Mouse (Mus musculus) Patski (cell line): ENCODE results near the gene Itpr2. TPM values are rescaled to one million over a fixed set of nuclear protein-coding genes. Genes with fewer than 3 reads are reported as not detected.

Experiments
- ATAC-seq: fragments of 100-300 bp; one replicate; pipeline ENCODE4 v1.8.0; 2021
- CTCF ChIA-PET: fragments of 350-600 bp; sonication (Branson Sonifier 250); formaldehyde crosslinking; loops from one replicate; lab custom pipeline; 2022; ENCODE audit warnings: inconsistent platforms; lab: Charles Lee
- POLR2A ChIA-PET: fragments of 350-600 bp; sonication (Branson Sonifier 250); formaldehyde crosslinking; loops from one replicate; lab custom pipeline; 2022; ENCODE audit warnings: antibody characterized with exemption, inconsistent platforms; lab: Charles Lee
- DNase-seq: peaks from one replicate; pipeline ENCODE4 v3.0.0-alpha.2; 2011; ENCODE audit warnings: low read depth, low spot score
- H3K27me3 ChIP-seq: fragments of 371-371 bp; one replicate; pipeline ENCODE4 v1.5.1; 2021
- CTCF ChIP-seq: fragments of 100-300 bp; IDR thresholded peaks from one replicate; pipeline ENCODE4 v1.5.1; 2021
- in situ Hi-C: fragments of 300-500 bp; cut with MboI; formaldehyde crosslinking; loops from 3 replicates; pipeline ENCODE4 v1.11.1; 2018; ENCODE audit warnings: low pct_unique_long_range_greater_than_20kb, mixed read lengths
- polyA plus RNA-seq: library from polyadenylated mRNA; unstranded; gene quantifications from one replicate; pipeline ENCODE4 v1.2.3, GENCODE M21; 2021

Gene Itpr2
- polyA plus RNA-seq, 1 experiment from 2014 or later: 12.7 TPM

DNA sequence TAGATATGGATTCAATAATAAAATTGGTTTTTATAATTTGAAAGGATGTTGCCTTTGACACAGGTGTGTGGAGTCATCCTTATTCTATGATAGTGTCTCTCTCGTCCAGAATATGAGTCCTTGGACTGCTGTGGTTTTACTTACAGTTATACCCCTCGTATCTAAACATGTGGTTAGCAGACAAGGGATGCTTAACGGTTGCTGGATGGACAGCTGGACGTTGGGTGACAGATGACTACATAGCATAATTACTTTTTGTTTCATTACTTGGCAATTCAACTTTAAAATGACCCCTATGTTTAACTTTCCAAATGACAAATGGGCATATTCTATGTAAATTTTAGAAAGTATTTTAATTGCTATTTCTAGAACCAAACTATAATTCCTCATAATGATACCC, 297.6 kb downstream of the Itpr2 start:
- POLR2A ChIA-PET: no interaction called here
- DNase-seq: no peak
- no peak for TF ChIP-seq CTCF
- CTCF ChIA-PET: interaction anchor here (2.1 kb wide), 1 partner anchor 12 kb away, joined by 5 read pairs; no protein-coding TSS in a partner anchor
- in situ Hi-C loops: no loop called here
- H3K27me3 ChIP-seq: no peaks in the 10 kb centered on the region
- ATAC-seq: no peak

DNA sequence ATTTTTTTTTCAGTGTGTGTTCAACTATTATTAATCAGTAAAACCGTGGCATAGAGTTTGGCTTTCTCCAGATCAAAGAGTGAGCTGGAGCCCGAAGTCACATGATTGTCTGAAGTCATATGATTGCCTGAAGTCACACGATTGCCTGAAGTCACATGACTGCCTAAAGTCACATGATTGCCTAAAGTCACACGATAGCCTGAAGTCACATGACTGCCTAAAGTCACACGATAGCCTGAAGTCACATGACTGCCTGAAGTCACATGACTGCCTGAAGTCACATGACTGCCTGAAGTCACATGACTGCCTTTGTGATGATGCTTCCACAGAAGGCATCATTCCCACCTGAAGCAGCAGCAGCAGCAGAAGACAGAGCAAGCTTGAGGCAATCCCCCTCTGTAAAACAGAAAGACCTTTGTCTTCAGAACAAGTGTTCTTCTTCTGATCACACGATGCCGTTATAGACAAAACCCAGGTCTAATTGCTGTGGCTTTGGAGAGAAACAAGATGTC, 304.1 kb downstream of the Itpr2 start:
- POLR2A ChIA-PET: no interaction called here
- no peak for DNase-seq
- in situ Hi-C loops: no loop called here
- no peaks in the 10 kb centered on the region for H3K27me3 ChIP-seq
- no peak for TF ChIP-seq CTCF
- CTCF ChIA-PET: no interaction called here
- no peak for ATAC-seq

DNA sequence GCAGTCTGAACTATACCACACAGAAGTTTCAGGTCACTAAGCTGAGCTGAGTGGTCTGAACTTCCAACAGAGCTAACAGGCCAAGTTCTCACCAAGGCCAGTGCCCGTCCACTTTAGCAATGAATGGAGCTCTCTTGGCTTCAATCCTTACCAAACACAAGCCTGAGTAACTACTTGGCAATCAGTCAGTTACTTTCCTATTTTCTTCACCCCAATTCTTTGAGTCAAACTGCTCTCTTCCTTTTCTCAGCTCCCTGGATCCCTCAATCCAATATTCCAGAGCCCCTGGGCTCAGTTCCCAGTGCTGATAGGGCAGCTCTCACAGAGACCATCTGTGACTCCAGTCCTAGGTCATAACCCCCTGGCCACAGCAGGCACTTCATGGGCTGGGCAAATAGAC, 305.3 kb downstream of the Itpr2 start:
- no peak for TF ChIP-seq CTCF
- ATAC-seq: no peak
- DNase-seq: no peak
- CTCF ChIA-PET: interaction anchor here (1.2 kb wide), 1 partner anchor 9 kb away, joined by 3 read pairs; no protein-coding TSS in a partner anchor
- in situ Hi-C loops: no loop called here
- H3K27me3 ChIP-seq: no peaks in the 10 kb centered on the region
- POLR2A ChIA-PET: no interaction called here

DNA sequence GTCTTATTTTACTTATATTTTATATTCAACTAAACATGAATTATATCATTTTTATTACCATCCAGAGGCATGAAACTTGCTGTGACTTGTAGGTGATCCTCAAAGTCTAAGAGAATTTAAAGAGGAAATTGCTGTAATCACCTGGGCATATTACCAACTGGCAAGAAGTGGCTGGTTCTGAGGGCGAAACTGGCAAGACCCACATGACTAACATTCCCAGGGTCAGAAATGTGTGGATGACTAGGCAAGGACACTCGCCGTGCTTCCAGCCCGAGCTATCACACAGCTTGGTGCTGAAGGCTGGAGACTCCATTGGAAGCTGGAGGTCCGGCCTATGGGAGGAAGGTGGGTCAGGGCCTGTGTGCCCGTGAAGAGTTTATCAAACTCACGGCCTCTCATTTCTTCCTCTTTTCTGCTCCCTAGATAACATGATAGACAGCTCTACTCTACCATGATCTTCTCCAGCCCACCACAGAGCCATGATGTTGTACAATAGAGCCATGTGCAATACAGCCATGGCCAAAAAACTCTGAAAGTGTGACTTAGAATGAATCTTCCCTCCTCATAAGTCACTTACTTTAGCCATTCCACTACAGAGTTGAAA, 306.1 kb downstream of the Itpr2 start:
- no peaks in the 10 kb centered on the region for H3K27me3 ChIP-seq
- ChIA-PET CTCF (interaction anchor here (1.2 to 1.4 kb wide), 2 partner anchors 10 to 76 kb away, joined by 3 read pairs; no protein-coding TSS in a partner anchor), POLR2A (no interaction called here)
- in situ Hi-C loops: no loop called here
- DNase-seq: no peak
- no peak for ATAC-seq
- no peak for TF ChIP-seq CTCF

DNA sequence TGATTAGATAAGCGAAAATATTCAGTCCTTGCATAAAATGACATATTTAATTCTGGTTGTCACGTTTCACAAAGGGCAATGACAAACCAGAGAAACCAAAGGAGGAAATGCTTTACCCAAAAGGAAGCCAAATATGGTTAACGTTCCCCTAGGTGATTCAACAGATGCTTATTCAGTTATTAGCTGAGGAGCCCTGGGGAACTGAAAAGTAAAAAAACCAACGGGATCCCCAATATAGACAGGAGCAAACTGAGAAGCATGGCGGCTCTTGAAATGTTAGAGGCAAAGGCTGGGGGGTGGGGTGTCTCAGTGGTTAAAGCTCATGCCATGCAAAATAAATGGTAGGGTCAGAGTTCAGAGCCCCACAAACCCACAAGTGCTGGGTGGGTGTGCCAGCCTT, 310.1 kb downstream of the Itpr2 start:
- ChIA-PET POLR2A (interaction anchor here (0.7 kb wide), 1 partner anchor 177 kb away, joined by 3 read pairs; no protein-coding TSS in a partner anchor), CTCF (interaction anchor here (1.1 to 2.0 kb wide), 2 partner anchors 9 to 14 kb away, joined by 3 to 5 read pairs; no protein-coding TSS in a partner anchor)
- ATAC-seq: no peak
- H3K27me3 ChIP-seq: no peaks in the 10 kb centered on the region
- TF ChIP-seq CTCF: no peak
- no peak for DNase-seq
- in situ Hi-C loops: no loop called here

DNA sequence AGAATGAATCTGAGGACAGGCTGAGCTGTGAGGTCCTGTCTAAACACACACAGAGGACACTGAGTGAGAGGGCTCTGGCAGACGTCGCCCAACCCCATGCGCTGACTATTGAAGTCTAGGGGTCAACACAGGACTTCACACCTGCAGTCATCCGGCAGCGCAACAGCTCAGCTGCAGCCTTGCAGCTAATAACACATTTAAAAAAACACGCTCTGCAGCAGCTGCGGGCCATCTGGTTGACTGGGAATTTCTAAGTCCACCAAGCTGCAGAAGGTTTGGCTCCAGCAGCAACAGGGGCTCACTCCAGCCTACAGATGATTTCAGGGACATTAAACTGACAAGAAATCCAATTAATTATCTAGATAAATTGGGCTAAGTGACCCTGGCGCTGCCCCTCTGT, 312.0 kb downstream of the Itpr2 start:
- in situ Hi-C loops: no loop called here
- DNase-seq (no peak), ATAC-seq (no peak)
- no peaks in the 10 kb centered on the region for H3K27me3 ChIP-seq
- CTCF ChIA-PET: interaction anchor here (1.8 kb wide), 1 partner anchor 10 kb away, joined by 4 read pairs; no protein-coding TSS in a partner anchor
- no peak for TF ChIP-seq CTCF
- POLR2A ChIA-PET: no interaction called here

DNA sequence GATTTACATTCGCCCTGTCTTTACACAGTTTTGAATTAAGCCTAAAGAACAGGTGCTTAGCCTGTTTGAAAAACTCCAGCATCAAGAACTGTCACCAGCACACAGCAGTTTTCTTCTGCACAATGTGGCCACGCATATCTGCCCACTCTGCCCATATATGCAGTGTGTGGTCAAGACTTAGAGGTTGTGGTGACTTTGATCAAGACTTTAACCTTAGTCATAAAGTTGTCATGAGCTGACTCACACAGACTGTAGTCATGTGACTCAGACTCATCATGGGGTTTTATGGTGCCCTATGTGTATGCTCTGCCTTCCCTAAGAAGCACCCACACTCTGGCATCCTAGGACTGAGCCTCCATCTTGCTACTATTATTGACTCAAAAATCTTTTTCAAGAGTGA, 316.5 kb downstream of the Itpr2 start:
- CTCF ChIA-PET: no interaction called here
- no peak for TF ChIP-seq CTCF
- POLR2A ChIA-PET: no interaction called here
- in situ Hi-C loops: no loop called here
- DNase-seq (peak; percentile 38), ATAC-seq (peak; percentile 80)
- no peaks in the 10 kb centered on the region for H3K27me3 ChIP-seq

DNA sequence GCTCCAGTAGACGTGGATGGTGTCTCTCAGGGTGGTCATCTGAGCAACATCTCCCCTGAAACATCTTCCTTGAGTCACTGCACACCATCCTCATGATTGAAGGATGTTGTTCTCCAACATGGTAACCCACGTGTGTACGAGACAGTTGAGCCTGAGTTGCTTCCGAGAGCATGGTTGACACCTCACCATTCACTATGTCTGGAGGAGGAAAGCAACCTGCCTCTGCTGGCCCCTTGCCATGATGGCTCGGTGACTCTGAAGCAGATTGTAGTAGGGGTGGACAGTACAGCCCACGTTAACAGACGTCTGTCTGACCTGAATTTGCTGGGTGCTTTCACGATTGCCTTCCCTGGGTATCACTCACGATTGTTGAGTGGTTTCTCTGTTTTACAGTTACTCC, 317.3 kb downstream of the Itpr2 start:
- no peaks in the 10 kb centered on the region for H3K27me3 ChIP-seq
- TF ChIP-seq CTCF: no peak
- ATAC-seq (no peak), DNase-seq (no peak)
- in situ Hi-C loops: no loop called here
- CTCF ChIA-PET: no interaction called here
- POLR2A ChIA-PET: interaction anchor here (0.6 kb wide), 1 partner anchor 50 kb away, joined by 3 read pairs; no protein-coding TSS in a partner anchor

DNA sequence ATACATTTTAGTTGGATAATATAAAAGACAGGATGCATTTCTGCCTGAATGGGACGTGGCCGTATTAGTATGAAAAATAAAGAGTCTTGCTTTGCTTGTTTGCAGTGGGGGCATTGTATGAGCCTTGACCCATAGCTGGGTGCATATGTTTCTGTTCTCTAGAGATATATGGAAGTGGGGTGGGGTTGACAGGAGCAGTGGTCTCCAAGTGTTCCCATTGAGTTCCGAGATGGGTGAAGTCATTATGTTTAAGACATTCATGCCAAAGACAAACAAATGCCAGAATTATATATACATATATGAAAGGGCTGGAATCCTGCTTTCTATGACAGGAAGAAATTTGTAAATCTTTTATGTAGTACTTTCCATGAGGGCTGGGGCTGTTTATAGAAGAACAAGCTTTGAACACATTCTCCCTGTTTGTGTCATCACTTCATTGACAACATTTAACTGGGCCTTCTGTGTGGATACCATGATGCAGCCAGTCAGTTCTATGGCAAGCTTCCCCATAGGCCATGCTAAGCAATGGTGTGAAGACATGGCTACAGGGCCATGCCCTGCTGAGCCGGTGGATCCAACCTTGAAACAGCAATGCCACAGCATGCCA, 327.3 kb downstream of the Itpr2 start:
- ChIA-PET POLR2A (no interaction called here), CTCF (interaction anchor here (1.3 kb wide), 1 partner anchor 11 kb away, joined by 5 read pairs; no protein-coding TSS in a partner anchor)
- TF ChIP-seq CTCF: no peak
- no peaks in the 10 kb centered on the region for H3K27me3 ChIP-seq
- DNase-seq (no peak), ATAC-seq (no peak)
- in situ Hi-C loops: no loop called here

DNA sequence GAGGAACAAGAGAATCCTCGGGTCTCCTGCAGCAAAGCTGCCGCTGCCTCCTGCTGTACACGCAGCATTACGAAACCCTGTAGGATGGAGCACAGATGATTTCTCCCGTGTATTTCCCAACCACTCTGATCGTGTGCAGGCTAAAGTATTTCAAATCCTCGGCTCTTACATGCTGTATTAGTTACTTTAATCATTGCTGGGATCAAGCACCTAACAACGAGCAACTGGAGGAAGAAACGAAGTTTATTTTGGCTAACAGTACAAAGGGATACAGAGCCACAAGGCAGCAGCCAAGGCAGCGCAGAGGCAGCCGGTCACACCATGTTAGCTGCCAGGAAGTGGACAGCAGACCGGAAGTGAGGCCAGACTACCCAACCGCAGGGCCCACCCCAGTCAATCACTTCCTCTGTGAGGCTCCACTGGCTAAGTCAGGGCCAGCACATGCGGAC, 331.4 kb downstream of the Itpr2 start:
- ATAC-seq: no peak
- no peak for TF ChIP-seq CTCF
- no peak for DNase-seq
- POLR2A ChIA-PET: no interaction called here
- in situ Hi-C loops: no loop called here
- no peaks in the 10 kb centered on the region for H3K27me3 ChIP-seq
- CTCF ChIA-PET: no interaction called here

DNA sequence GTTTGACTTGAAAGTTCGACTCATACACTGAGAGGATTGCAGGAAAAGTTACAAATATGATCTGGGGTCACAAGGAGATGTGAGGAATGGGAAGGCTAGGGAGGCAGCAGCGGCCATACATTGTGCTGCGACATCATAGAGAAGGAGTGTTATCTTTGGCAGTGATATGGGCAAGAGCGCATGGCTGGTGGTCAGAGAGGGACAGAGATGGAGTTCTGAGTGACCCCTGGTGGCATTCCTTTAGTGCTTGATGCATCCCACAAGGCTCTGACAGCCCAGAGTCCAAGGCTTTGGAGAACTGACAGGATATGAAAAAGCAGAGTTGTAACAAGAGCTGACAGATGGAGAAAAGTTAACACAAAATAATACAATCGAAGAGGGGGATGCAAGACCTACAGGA, 334.8 kb downstream of the Itpr2 start:
- POLR2A ChIA-PET: no interaction called here
- TF ChIP-seq CTCF: no peak

More for the DNA sequence above, 334.8 kb downstream of the Itpr2 start:
- CTCF ChIA-PET: no interaction called here
- H3K27me3 ChIP-seq: no peaks in the 10 kb centered on the region
- in situ Hi-C loops: no loop called here
- ATAC-seq (no peak), DNase-seq (no peak)
